Mouse (Mus musculus): ENCODE measurements around the gene 1600012H06Rik. TPM values are rescaled to one million over a fixed set of nuclear protein-coding genes. Genes with fewer than 3 reads are reported as not detected.
"Not testable (repeated sequence)": the region's sequence is repeated elsewhere in the genome, so short reads cannot be mapped to it uniquely, and the experiment has no call there.

Gene 1600012H06Rik
- 16.9 and 19.6 TPM in 2 replicates for polyA plus RNA-seq (2012; rRNA removed)

DNA sequence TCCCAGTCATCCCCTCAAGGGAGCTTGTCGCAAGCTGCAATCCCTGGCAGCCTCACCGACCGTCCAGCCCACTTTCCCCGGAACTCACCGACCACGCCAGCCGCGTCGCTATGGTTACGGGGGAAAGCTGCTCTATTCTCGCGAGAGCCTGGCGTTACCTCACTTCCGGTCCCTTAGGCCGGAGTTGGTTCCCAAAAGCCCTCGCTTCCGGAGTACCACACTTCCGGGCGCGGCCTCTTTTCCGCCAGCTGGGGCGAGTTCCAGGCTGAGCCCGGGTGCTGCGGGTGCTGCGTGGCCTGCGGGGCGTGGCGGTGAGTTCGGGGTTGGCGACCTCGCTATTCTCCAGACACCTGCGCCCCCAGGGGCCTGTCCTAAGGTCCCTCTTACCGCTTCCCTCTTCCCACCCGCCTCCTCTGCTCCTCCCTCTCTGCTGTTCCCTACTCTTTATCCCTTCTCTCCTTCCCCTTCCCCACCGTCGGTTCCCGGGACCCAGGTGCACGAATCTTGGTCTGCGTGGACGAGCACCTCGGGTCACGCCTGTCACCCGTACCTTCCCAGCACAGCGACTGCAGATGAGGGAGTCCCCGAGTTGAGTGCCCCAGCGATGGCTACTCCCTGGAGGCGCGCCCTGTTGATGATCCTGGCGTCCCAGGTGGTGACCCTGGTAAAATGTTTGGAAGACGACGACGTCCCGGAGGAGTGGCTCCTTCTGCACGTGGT is at the start of gene 1600012H06Rik, which contains the start of gene Wdr27:
1600012H06Rik (plus strand) TSS at position 176 of the 720 bp plus-strand sequence.
Wdr27 (minus strand) TSS at position 150 of the 720 bp plus-strand sequence.
- DNase-seq (ENCODE audit: extremely low spot score in 1 of 2, low spot score in 1 of 2), result peak; percentile 96 to 99

DNA sequence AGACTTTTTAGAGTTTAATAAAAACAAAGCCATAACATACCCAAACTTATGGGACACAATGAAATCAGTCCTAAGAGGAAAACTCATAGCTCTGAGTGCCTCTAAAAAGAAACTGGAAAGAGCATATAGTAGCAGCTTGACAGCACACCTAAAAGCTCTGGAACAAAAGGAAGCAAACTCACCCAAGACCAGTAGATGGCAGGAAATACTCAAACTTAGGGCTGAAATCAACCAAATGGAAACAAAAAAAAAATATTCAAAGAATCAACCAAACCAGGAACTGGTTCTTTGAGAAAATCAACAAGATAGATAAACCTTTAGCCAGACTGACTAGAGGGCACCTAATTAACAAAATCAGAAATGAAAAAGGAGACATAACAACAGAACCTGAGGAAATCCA is 47.9 kb upstream of the 1600012H06Rik start:
- not testable (repeated sequence) for DNase-seq (ENCODE audit: extremely low spot score in 1 of 2, low spot score in 1 of 2)

- DNase-seq (ENCODE audit: extremely low spot score in 1 of 2, low spot score in 1 of 2), result no peak
Measured at GRCm38 (mm10) chr17:14898972-14899371, 44.0 kb upstream of the 1600012H06Rik start.

DNA sequence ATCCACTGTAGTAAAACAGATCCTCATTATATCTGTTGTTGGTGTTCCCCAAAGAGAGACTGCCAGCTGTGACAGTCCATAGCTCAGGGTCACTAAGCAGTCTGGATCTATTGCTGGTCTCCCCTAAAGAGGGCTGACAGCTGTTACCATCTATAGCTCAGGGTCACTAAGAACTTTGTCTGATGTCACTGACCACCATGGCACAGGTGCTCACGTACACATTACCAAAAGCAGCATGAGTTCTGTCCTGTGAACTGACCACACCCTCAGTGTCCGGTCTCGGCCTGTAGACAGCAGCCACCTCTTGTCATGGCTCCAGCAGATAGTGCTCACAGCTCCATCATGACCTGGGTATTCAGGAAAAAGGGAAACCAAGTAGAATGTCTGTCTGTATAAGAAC is 39.8 kb upstream of the 1600012H06Rik start:
- no peak for DNase-seq (ENCODE audit: extremely low spot score in 1 of 2, low spot score in 1 of 2)

DNA sequence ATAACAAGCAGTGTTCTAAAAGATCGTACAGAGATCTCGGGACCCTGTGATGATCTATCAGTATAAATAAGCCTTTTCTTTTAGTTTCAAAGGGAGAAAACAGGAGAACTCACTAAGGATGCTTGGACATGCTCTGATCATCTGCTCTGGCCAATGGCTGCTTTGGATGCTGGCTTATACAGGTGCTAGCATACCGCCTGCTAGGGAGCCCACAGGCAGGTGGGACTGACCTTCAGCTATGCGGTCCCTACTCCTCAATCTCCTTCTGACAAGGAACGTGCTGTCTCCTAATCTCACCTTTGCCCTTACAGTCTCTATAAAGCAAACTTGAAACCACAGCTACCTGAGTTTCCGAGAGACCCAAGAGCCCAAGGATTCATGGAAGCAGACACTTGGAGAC is 38.8 kb upstream of the 1600012H06Rik start:
- DNase-seq (ENCODE audit: extremely low spot score in 1 of 2, low spot score in 1 of 2), result no peak

GRCm38 (mm10) chr17:14904637-14905265 is 38.2 kb upstream of the 1600012H06Rik start:
- peak; percentile 49 to 92 for DNase-seq (ENCODE audit: extremely low spot score in 1 of 2, low spot score in 1 of 2)

GRCm38 (mm10) chr17:14906611-14907010 is 36.4 kb upstream of the 1600012H06Rik start:
- no peak for DNase-seq (ENCODE audit: extremely low spot score in 1 of 2, low spot score in 1 of 2)

GRCm38 (mm10) chr17:14907136-14907535 is 35.8 kb upstream of the 1600012H06Rik start:
- no peak for DNase-seq (ENCODE audit: extremely low spot score in 1 of 2, low spot score in 1 of 2)

GRCm38 (mm10) chr17:14909331-14909730 is 33.7 kb upstream of the 1600012H06Rik start:
- DNase-seq (ENCODE audit: extremely low spot score in 1 of 2, low spot score in 1 of 2), result no peak

DNA sequence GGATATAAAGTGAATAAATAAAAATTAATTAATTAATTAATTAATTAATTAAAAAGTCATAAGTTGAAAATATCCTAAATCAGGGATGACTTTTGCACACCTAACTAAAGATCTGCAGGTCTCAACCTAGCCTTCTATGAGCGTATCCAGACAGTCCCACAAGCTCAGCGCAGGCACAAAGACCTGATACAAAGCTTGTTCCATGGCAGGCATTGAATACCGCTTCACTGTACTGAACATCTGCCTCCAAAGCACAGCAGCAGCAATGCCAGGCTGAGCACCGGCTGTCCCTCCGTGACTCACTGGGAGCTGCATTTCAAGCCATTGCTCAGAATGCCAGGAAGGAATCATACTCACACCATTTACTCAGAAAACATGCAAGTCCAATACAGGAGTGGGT is 32.2 kb upstream of the 1600012H06Rik start:
- peak in 1 of 2 experiments; percentile 6 for DNase-seq (ENCODE audit: extremely low spot score in 1 of 2, low spot score in 1 of 2)

- no peak for DNase-seq (ENCODE audit: extremely low spot score in 1 of 2, low spot score in 1 of 2)
Measured at GRCm38 (mm10) chr17:14912420-14912819, 30.6 kb upstream of the 1600012H06Rik start.

DNA sequence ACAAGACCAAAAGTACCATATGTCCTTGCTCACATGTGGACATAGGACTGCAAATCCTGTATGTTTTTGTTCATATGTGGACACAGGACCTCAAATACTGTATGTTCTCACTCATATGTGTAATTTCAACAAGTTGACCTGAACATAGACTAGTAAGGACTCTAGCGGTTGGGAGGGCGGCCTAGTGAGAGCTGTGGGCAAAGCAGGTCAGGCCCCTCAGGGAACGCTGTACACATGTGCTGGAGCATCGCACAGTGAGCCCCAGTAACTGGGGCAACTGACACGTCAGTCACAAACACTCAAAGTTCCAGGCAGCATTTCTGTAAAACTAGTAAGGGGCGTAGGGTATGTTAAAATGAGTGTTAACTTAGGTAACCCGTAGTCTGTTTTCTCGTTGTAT is 30.0 kb upstream of the 1600012H06Rik start:
- no peak for DNase-seq (ENCODE audit: extremely low spot score in 1 of 2, low spot score in 1 of 2)

- DNase-seq (ENCODE audit: extremely low spot score in 1 of 2, low spot score in 1 of 2), result no peak
Measured at GRCm38 (mm10) chr17:14914401-14914800, 28.6 kb upstream of the 1600012H06Rik start.

GRCm38 (mm10) chr17:14917866-14918265 is 25.1 kb upstream of the 1600012H06Rik start:
- DNase-seq (ENCODE audit: extremely low spot score in 1 of 2, low spot score in 1 of 2), result no peak

DNA sequence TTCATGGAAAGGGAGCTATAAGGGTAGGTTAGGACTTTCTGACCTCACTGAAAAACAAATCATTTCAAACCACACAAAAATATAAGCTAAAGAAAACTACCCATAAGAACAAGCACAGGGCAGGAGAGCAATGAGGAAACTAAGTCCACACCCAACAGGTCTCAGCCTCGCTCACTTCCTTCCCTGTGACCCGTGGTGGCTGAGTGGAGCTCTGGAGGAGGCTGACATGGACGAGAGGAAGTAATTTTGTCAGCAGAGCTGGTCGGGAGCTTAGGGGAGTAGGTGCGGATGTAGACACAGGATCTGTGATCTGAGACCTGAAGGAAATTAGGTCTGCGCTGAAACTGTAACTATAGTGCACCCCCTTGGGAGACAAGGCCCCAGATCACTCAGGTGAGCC is 21.4 kb upstream of the 1600012H06Rik start:
- no peak for DNase-seq (ENCODE audit: extremely low spot score in 1 of 2, low spot score in 1 of 2)

DNA sequence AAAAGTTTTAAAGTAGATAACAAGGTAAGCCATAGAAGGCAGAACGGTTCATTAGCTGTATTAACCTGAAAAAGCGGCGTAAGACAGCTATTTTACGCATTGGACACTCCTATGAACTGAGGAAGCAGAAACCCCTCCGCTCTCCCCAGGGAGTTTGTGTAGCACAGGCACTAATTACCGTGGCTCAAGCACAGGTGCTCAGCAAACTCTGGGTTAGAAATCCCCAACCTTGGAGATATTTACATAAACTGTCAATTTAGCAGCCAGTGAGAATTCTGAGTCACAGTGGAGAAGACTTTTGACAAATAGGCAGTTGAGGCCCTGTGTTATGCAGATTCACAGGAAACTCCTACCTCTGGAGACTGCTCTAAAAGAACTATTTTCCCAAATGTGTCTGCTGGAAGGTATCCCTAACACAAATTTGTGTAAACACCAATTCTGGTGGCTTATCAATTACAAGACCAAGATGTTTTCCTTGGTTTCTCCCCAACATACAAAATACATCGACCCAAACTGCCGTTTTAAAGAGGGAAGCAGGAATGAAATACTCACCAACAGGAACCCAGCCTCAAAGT is 15.3 kb upstream of the 1600012H06Rik start:
- DNase-seq (ENCODE audit: extremely low spot score in 1 of 2, low spot score in 1 of 2), result no peak

DNA sequence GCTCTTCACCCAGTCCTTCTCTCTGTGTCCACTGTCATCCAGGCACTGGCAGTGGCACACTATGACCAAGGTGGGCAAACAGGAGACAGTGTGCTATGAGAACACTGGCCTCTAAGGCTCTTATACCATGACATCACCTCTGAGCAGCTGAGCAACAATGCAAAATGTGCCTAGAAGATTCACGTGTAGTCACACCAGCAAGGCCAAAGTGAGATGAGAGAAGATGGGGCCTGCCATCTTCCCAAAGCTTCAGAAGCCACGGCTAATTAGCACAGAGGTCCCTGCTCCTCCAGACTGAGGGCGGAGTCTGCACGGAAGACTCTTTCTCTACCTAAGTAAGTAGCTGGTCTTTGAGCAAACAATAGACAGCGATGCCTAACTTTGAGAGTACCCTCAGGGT is 14.4 kb upstream of the 1600012H06Rik start:
- DNase-seq (ENCODE audit: extremely low spot score in 1 of 2, low spot score in 1 of 2), result no peak

GRCm38 (mm10) chr17:14930697-14931096 is 12.3 kb upstream of the 1600012H06Rik start:
- no peak for DNase-seq (ENCODE audit: extremely low spot score in 1 of 2, low spot score in 1 of 2)

DNA sequence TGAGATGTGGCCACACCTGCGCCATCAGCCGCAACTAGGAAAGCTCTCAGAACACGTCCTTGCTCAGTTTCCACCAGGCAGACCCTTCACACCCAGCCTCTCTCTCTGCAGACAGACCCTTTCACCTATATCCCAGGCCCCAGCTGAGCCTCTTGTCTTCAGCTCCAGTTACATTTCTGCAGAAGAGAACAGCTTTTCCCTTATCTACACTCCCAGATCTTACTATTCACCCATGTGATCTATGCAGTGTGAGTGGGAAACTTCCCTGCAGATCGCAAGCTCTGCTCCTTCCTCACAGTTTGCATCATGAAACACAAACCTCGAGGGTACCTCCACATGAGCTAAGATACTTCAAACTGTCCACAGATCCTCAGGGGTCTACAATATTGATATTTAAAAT is 11.5 kb upstream of the 1600012H06Rik start:
- DNase-seq (ENCODE audit: extremely low spot score in 1 of 2, low spot score in 1 of 2), result no peak

DNA sequence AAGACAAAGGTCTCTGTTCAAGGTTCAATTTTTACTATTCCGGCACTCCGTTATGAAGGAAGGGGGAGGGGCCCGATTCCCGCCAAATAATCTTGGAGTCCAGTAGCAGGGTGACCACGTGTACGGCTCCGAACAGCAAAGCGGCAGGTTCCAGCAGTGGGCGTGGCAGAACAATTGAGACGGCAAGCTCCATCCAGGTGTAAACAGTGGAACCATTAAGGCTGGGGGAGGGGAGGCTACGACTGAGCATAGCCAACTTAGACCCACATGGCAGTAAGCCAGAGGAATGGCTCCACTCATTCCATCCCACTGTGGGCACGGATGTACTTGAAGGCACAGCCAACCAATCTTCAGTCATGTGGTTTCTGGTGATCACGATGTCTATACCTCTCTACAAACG is 7.7 kb upstream of the 1600012H06Rik start:
- not testable (repeated sequence) for DNase-seq (ENCODE audit: extremely low spot score in 1 of 2, low spot score in 1 of 2)

- no peak for DNase-seq (ENCODE audit: extremely low spot score in 1 of 2, low spot score in 1 of 2)
Measured at GRCm38 (mm10) chr17:14935841-14936605, 7.0 kb upstream of the 1600012H06Rik start.

Data from frontal cortex, adult 2 months (tissue).